Mouse (Mus musculus) CD8-positive naive resting alpha-beta T cell, adult 57 days (primary cell): Measurements from ENCODE around the gene Pkdrej. TPM values are rescaled to one million over a fixed set of nuclear protein-coding genes. Genes with fewer than 3 reads are reported as not detected.

Experiments used
- total RNA-seq: library from RNA; stranded (reverse); gene quantifications from one replicate; pipeline ENCODE4 v1.2.4, GENCODE M21; 2023

Gene Pkdrej
- not detected for total RNA-seq

GRCm38 (mm10) chr15:85821203-85822010 lies at the start of gene Pkdrej:
Gene Pkdrej, minus strand, starts transcription at chr15:85821734.

GRCm38 (mm10) chr15:85859490-85860031 lies 38.0 kb upstream of the Pkdrej start, which contains the start of gene Gtse1:
Gene Gtse1, plus strand, starts transcription at chr15:85859745.

GRCm38 (mm10) chr15:85831954-85832590 lies 10.5 kb upstream of the Pkdrej start, which contains the start of gene Ttc38:
Gene Ttc38, plus strand, starts transcription at chr15:85832306.

GRCm38 (mm10) chr15:85811535-85812277 lies 9.8 kb downstream of the Pkdrej start, which contains the start of gene Cdpf1:
Gene Cdpf1, minus strand, starts transcription at chr15:85811697.

Other genes with a start within 250 kb of the Pkdrej start
- not detected for gene Wnt7b, start 239.3 kb downstream of the Pkdrej start, total RNA-seq
- not detected for gene Ppara, start 86.8 kb downstream of the Pkdrej start, total RNA-seq
- gene Cdpf1, start 10.0 kb downstream of the Pkdrej start, total RNA-seq, result 22.3 TPM
- gene Ttc38, start 10.6 kb upstream of the Pkdrej start, total RNA-seq, result 27.1 TPM
- gene Gtse1, start 38.0 kb upstream of the Pkdrej start, total RNA-seq, result 1.7 TPM
- 29.5 TPM for gene Trmu, start 57.6 kb upstream of the Pkdrej start, total RNA-seq
- 15.2 TPM for gene Celsr1, start 212.0 kb upstream of the Pkdrej start, total RNA-seq
- 163 TPM for gene Gramd4, start 236.0 kb upstream of the Pkdrej start, total RNA-seq